Mouse (Mus musculus): ENCODE results near the gene Kif2c. TPM values are rescaled to one million over a fixed set of nuclear protein-coding genes. Genes with fewer than 3 reads are reported as not detected.
A peak's percentile ranks its signal among the peaks of the same experiment; 100 is the strongest.

The Kif2c gene
- total and polyA plus RNA-seq, 3 experiments, result 33.9 to 40.3 (median 34.0) TPM

DNA sequence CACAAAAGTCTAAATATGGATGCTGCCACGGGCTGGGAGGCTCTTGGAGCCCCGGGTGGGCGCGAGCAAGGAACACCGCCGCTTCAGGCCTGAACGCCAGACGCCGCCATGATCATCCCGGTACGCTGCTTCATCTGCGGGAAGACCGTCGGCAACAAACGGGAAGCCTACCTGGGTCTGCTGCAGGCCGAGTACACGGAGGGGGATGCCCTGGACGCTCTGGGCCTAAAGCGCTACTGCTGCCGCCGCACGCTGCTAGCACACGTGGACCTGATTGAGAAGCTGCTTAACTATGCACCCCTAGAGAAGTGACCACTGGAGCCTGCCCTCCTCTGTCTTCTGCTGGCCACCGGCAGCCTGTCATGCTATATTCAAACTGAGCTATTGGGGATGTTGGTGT, 33.6 kb downstream of the Kif2c start:
- DNase-seq (ENCODE audit: extremely low read depth), result no peak
- Histone ChIP-seq H3K79me2 (replicated peaks; ENCODE audit: control insufficient read depth, extremely low read depth, insufficient read depth, poor library complexity, severe bottlenecking) (peaks cover 17% of the 10 kb centered on the region), H3K4me2 (ENCODE audit: insufficient read depth, low read depth, poor library complexity, severe bottlenecking) (no peak overlapping the region), H3K9ac (ENCODE audit: insufficient read depth, low read depth) (no peak overlapping the region), H3K27ac (ENCODE audit: insufficient read depth, low read depth) (no peak overlapping the region), H3K4me1 (ENCODE audit: control insufficient read depth in 1 of 2, insufficient read depth in 2 of 2) (peaks cover 8 to 27% of the 10 kb centered on the region in 2 experiments), H3K9me3 (replicated peaks; ENCODE audit: low read length) (no peaks in the 10 kb centered on the region), H3K4me3 (replicated peaks in 1 of 3; ENCODE audit: low read depth in 2 of 3, low read length in 2 of 3, poor library complexity in 1 of 3) (no peak overlapping the region), H3K27me3 (replicated peaks) (no peaks in the 10 kb centered on the region), H3K36me3 (replicated peaks in 1 of 2; ENCODE audit: control insufficient read depth in 1 of 2, insufficient read depth in 1 of 2, low read length in 1 of 2) (peaks cover 53 to 61% of the 10 kb centered on the region in 2 experiments)
- TF ChIP-seq JUND (conservative IDR thresholded peaks at IDR 0.05; ENCODE audit: low read depth, low read length) (no peak), KAT2A (IDR thresholded peaks at IDR 0.05; ENCODE audit: insufficient replicate concordance, low read length) (no peak), PAX5 (IDR thresholded peaks at IDR 0.05; ENCODE audit: low read length) (no peak), USF2 (conservative IDR thresholded peaks at IDR 0.05; ENCODE audit: low read depth, low read length) (no peak), CHD1 (IDR thresholded peaks at IDR 0.05; ENCODE audit: low read depth, low read length) (no peak), EP300 (IDR thresholded peaks at IDR 0.05; ENCODE audit: low read length) (no peak), ETS1 (conservative IDR thresholded peaks at IDR 0.05; ENCODE audit: low read depth, low read length) (0 out of 2 replicates have a peak, but pooled peaks have one; percentile 17)
- in situ Hi-C loops (cut with MboI; ENCODE audit: low pct_ligation_motif_present, low pct_unique_long_range_greater_than_20kb, low sequenced_read_pairs), result no loop called here
- dilution Hi-C loops (cut with MboI; ENCODE audit: extremely low pct_ligation_motif_present, extremely low pct_unique_long_range_greater_than_20kb, low sequenced_read_pairs), result no loop called here

DNA sequence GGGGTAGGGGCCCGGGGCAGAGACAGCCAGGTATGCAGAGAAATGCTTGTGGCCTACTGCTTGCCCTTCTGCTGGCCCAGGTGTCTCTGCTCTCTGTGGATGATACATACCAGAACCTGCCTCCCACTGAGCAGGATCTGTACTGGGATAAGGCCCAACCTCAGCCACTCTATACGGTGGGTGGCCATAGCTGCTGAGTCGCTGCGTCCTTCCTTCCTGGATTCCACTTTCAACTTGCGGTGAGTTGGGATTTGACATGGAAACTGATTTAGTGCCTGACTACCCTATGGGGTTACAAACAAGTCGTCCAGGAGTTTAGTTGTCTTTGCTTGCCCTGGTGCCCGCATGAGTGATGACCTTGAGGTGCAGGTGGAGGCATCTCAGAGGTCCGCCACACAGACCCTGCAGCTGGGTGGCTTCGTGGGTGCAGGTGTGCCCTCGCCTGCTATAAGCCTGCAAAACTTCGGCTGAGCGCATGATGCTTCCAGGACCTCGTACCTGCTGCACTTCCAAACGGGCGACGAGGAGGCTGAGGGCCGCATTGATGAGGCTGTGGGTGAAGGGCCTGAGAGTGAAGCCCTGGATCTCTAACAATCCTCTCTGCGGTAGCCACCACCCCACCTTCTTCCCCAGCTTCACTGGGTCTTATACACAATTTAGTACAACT, 34.3 kb downstream of the Kif2c start:
- dilution Hi-C loops (cut with MboI; ENCODE audit: extremely low pct_ligation_motif_present, extremely low pct_unique_long_range_greater_than_20kb, low sequenced_read_pairs) (no loop called here), in situ Hi-C loops (cut with MboI; ENCODE audit: low pct_ligation_motif_present, low pct_unique_long_range_greater_than_20kb, low sequenced_read_pairs) (no loop called here)
- H3K4me2 ChIP-seq (ENCODE audit: insufficient read depth, low read depth, poor library complexity, severe bottlenecking), result no peak overlapping the region
- H3K36me3 ChIP-seq (replicated peaks in 1 of 2; ENCODE audit: control insufficient read depth in 1 of 2, insufficient read depth in 1 of 2, low read length in 1 of 2), result peaks cover 47 to 54% of the 10 kb centered on the region in 2 experiments
- no peaks in the 10 kb centered on the region for H3K9me3 ChIP-seq (replicated peaks; ENCODE audit: low read length)
- H3K9ac ChIP-seq (ENCODE audit: insufficient read depth, low read depth), result no peak overlapping the region
- H3K4me3 ChIP-seq (replicated peaks in 1 of 3; ENCODE audit: low read depth in 2 of 3, low read length in 2 of 3, poor library complexity in 1 of 3), result no peak overlapping the region
- no peak overlapping the region for H3K27ac ChIP-seq (ENCODE audit: insufficient read depth, low read depth)
- no peaks in the 10 kb centered on the region for H3K27me3 ChIP-seq (replicated peaks)
- peaks cover 11% of the 10 kb centered on the region for H3K79me2 ChIP-seq (replicated peaks; ENCODE audit: control insufficient read depth, extremely low read depth, insufficient read depth, poor library complexity, severe bottlenecking)
- H3K4me1 ChIP-seq (ENCODE audit: control insufficient read depth in 1 of 2, insufficient read depth in 2 of 2), result peaks cover 7 to 23% of the 10 kb centered on the region in 2 experiments
- TF ChIP-seq ZMIZ1 (IDR thresholded peaks at IDR 0.05; ENCODE audit: low read depth, low read length) (peak; percentile 83; the same call in 1 of the 2 replicates), RAD21 (IDR thresholded peaks at IDR 0.05; ENCODE audit: low read depth, low read length) (no peak), POLR2A (IDR thresholded peaks at IDR 0.05; ENCODE audit: low read depth, low read length) (0 out of 2 replicates have a peak, but pooled peaks have one; percentile 18), ZC3H11A (IDR thresholded peaks at IDR 0.05; ENCODE audit: low read depth, low read length) (no peak), POLR2AphosphoS2 (IDR thresholded peaks at IDR 0.05; ENCODE audit: low read depth, low read length) (0 out of 2 replicates have a peak, but pooled peaks have one; percentile 15)
- DNase-seq (ENCODE audit: extremely low read depth), result no peak

DNA sequence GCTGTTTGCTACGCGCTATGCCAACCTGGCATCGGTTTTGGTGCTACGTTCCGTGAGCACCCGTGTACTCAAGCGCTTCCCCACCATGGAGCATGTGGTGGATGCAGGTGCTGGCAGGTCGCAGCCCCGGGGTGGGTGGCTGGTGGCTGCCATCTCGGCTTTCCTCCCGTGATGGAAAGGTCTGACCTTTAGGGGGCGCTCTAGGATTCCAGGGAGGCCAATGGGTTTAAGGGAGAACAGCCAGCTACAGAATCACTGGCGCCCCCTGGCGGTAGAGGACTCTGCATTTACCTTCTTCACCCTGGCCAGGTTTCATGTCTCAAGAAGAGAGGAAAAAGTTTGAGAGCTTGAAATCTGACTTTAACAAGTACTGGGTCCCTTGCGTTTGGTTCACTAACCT, 36.3 kb downstream of the Kif2c start:
- in situ Hi-C loops (cut with MboI; ENCODE audit: low pct_ligation_motif_present, low pct_unique_long_range_greater_than_20kb, low sequenced_read_pairs) (no loop called here), dilution Hi-C loops (cut with MboI; ENCODE audit: extremely low pct_ligation_motif_present, extremely low pct_unique_long_range_greater_than_20kb, low sequenced_read_pairs) (no loop called here)
- no peak overlapping the region for H3K4me3 ChIP-seq (replicated peaks in 1 of 3; ENCODE audit: low read depth in 2 of 3, low read length in 2 of 3, poor library complexity in 1 of 3)
- peak; percentile 97 for DNase-seq (ENCODE audit: extremely low read depth)
- H3K9ac ChIP-seq (ENCODE audit: insufficient read depth, low read depth), result no peak overlapping the region
- no peaks in the 10 kb centered on the region for H3K27me3 ChIP-seq (replicated peaks)
- peaks cover 0 to 6% of the 10 kb centered on the region in 2 experiments; a peak in 1 of 4 replicates for H3K4me1 ChIP-seq (ENCODE audit: control insufficient read depth in 1 of 2, insufficient read depth in 2 of 2)
- peaks cover 29 to 36% of the 10 kb centered on the region in 2 experiments for H3K36me3 ChIP-seq (replicated peaks in 1 of 2; ENCODE audit: control insufficient read depth in 1 of 2, insufficient read depth in 1 of 2, low read length in 1 of 2)
- H3K4me2 ChIP-seq (ENCODE audit: insufficient read depth, low read depth, poor library complexity, severe bottlenecking), result no peak overlapping the region
- no peaks in the 10 kb centered on the region for H3K9me3 ChIP-seq (replicated peaks; ENCODE audit: low read length)
- TF ChIP-seq CTCF (conservative IDR thresholded peaks at IDR 0.05 in 1 of 2, IDR thresholded peaks at IDR 0.05 in 1 of 2; ENCODE audit: low read depth in 2 of 2, low read length in 2 of 2) (peak; percentile 88 to 99), TCF12 (IDR thresholded peaks at IDR 0.05; ENCODE audit: low read depth, low read length) (0 out of 2 replicates have a peak, but pooled peaks have one; percentile 38), HCFC1 (IDR thresholded peaks at IDR 0.05; ENCODE audit: low read depth, low read length) (0 out of 2 replicates have a peak, but pooled peaks have one; percentile 17), NRF1 (IDR thresholded peaks at IDR 0.05; ENCODE audit: low read depth, low read length) (no peak), POLR2A (IDR thresholded peaks at IDR 0.05; ENCODE audit: low read depth, low read length) (0 out of 2 replicates have a peak, but pooled peaks have one; percentile 19), IRF4 (IDR thresholded peaks at IDR 0.05; ENCODE audit: low read depth, low read length) (0 out of 2 replicates have a peak, but pooled peaks have one; percentile 21), ZC3H11A (IDR thresholded peaks at IDR 0.05; ENCODE audit: low read depth, low read length) (no peak), SMC3 (IDR thresholded peaks at IDR 0.05; ENCODE audit: low read depth, low read length) (peak; percentile 57), CHD2 (IDR thresholded peaks at IDR 0.05; ENCODE audit: low read length) (no peak), BHLHE40 (IDR thresholded peaks at IDR 0.05; ENCODE audit: low read depth, low read length) (no peak), MAZ (IDR thresholded peaks at IDR 0.05; ENCODE audit: low read depth, low read length) (no peak), RAD21 (IDR thresholded peaks at IDR 0.05; ENCODE audit: low read depth, low read length) (peak; percentile 65), NELFE (IDR thresholded peaks at IDR 0.05; ENCODE audit: low read depth, low read length) (peak; percentile 66; the same call in 1 of the 2 replicates), RCOR1 (conservative IDR thresholded peaks at IDR 0.05; ENCODE audit: low read depth, low read length) (no peak)
- no peak overlapping the region for H3K27ac ChIP-seq (ENCODE audit: insufficient read depth, low read depth)
- H3K79me2 ChIP-seq (replicated peaks; ENCODE audit: control insufficient read depth, extremely low read depth, insufficient read depth, poor library complexity, severe bottlenecking), result no peaks in the 10 kb centered on the region; the same call in 1 of the 2 replicates

All from CH12.LX (cell line).